Mouse (Mus musculus): ENCODE measurements around the gene B3gnt3. TPM values are rescaled to one million over a fixed set of nuclear protein-coding genes. Genes with fewer than 3 reads are reported as not detected.
A peak's percentile ranks its signal among the peaks of the same experiment; 100 is the strongest.

Gene B3gnt3
- total and polyA plus RNA-seq, 2 experiments from 2014 or later: 0.24 to 0.44 TPM

- no peak for DNase-seq
- 6% methylated on average over 24 of the region's 24 CpGs for WGBS
- Histone ChIP-seq H3K27me3 (ENCODE audit: insufficient read depth, low read length) (0 out of 2 replicates have a peak, but pooled peaks cover 4% of the 10 kb centered on the region), H3K9ac (no peak overlapping the region), H3K4me1 (ENCODE audit: insufficient read depth) (no peaks in the 10 kb centered on the region), H3K4me3 (ENCODE audit: low read depth, low read length) (no peak overlapping the region), H3K27ac (ENCODE audit: low read depth, low read length) (no peak overlapping the region), H3K9me3 (ENCODE audit: low read length) (no peaks in the 10 kb centered on the region), H3K4me2 (ENCODE audit: low read depth) (peak overlapping the region; percentile 10; the same call in 1 of the 2 replicates), H3K36me3 (ENCODE audit: insufficient read depth) (peaks cover 66% of the 10 kb centered on the region)
- 0 out of 2 replicates have a peak, but pooled peaks have one; percentile 10 for ATAC-seq
- TF ChIP-seq CTCF (IDR thresholded peaks at IDR 0.05; ENCODE audit: low read depth): no peak
Measured at GRCm38 (mm10) chr8:71654600-71654999, 47.0 kb downstream of the B3gnt3 start.

DNA sequence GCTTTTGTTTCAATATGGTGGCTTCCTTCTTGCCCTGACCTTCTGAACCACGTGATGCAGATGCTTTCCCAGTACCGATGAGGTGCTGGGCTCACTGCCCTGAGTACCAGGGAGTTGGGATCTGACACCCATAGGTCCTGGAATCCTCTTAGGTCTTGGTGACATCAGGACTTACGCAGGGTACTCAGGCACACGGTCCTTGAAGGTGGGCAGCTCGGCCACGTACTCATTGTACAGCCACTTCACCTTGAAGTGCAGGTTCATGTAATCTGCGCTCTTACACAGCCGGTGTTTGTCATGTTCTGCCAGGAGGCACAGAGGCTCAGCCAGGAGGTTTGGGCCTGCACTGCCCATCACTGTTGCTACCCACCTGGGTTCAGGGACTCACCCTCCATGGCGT is 56.1 kb downstream of the B3gnt3 start:
- WGBS: 81% methylated on average over 9 of the region's 9 CpGs
- H3K36me3 ChIP-seq (ENCODE audit: insufficient read depth): peaks cover 75% of the 10 kb centered on the region
- H3K4me2 ChIP-seq (ENCODE audit: low read depth): no peak overlapping the region
- no peak overlapping the region for H3K9ac ChIP-seq
- H3K27me3 ChIP-seq (ENCODE audit: insufficient read depth, low read length): no peaks in the 10 kb centered on the region
- no peak for ATAC-seq
- no peak overlapping the region for H3K4me3 ChIP-seq (ENCODE audit: low read depth, low read length)
- no peak for DNase-seq
- H3K4me1 ChIP-seq (ENCODE audit: insufficient read depth): no peaks in the 10 kb centered on the region
- no peak overlapping the region for H3K27ac ChIP-seq (ENCODE audit: low read depth, low read length)
- H3K9me3 ChIP-seq (ENCODE audit: low read length): no peaks in the 10 kb centered on the region
- no peak for TF ChIP-seq CTCF (IDR thresholded peaks at IDR 0.05; ENCODE audit: low read depth)

Other genes starting within 250 kb of the B3gnt3 start
- 187 and 210 TPM in 2 replicates for gene Abhd8, start 238.1 kb downstream of the B3gnt3 start, total RNA-seq (2014; rRNA removed)
- gene Abhd8, start 238.1 kb downstream of the B3gnt3 start, polyA plus RNA-seq (2015; fragmentation: Nextera tagmentation; extraction: Ambion mirVana): 168 and 169 TPM in 2 replicates
- gene Mrpl34, start 236.8 kb downstream of the B3gnt3 start, total RNA-seq (2014; rRNA removed): 75.0 and 80.5 TPM in 2 replicates
- gene Mrpl34, start 236.8 kb downstream of the B3gnt3 start, polyA plus RNA-seq (2015; fragmentation: Nextera tagmentation; extraction: Ambion mirVana): 145 and 184 TPM in 2 replicates
- gene Dda1, start 232.6 kb downstream of the B3gnt3 start, total RNA-seq (2014; rRNA removed): 179 and 184 TPM in 2 replicates
- gene Dda1, start 232.6 kb downstream of the B3gnt3 start, polyA plus RNA-seq (2015; fragmentation: Nextera tagmentation; extraction: Ambion mirVana): 274 and 283 TPM in 2 replicates
- 76.5 and 82.2 TPM in 2 replicates for gene Ano8, start 215.8 kb downstream of the B3gnt3 start, total RNA-seq (2014; rRNA removed)
- 5.9 and 7.7 TPM in 2 replicates for gene Ano8, start 215.8 kb downstream of the B3gnt3 start, polyA plus RNA-seq (2015; fragmentation: Nextera tagmentation; extraction: Ambion mirVana)
- 23.6 and 33.6 TPM in 2 replicates for gene Gtpbp3, start 213.7 kb downstream of the B3gnt3 start, total RNA-seq (2014; rRNA removed)
- gene Gtpbp3, start 213.7 kb downstream of the B3gnt3 start, polyA plus RNA-seq (2015; fragmentation: Nextera tagmentation; extraction: Ambion mirVana): 6.9 and 9.4 TPM in 2 replicates
- gene Plvap, start 190.0 kb downstream of the B3gnt3 start, total RNA-seq (2014; rRNA removed): 2.2 and 4.0 TPM in 2 replicates
- gene Plvap, start 190.0 kb downstream of the B3gnt3 start, polyA plus RNA-seq (2015; fragmentation: Nextera tagmentation; extraction: Ambion mirVana): 6.9 and 8.7 TPM in 2 replicates
- gene Ccdc194, start 176.1 kb downstream of the B3gnt3 start, total RNA-seq (2014; rRNA removed): 0.48 TPM in 1 of 2 replicates, not detected in the other
- gene Ccdc194, start 176.1 kb downstream of the B3gnt3 start, polyA plus RNA-seq (2015; fragmentation: Nextera tagmentation; extraction: Ambion mirVana): 0.08 and 0.16 TPM in 2 replicates
- gene Bst2, start 164.3 kb downstream of the B3gnt3 start, total RNA-seq (2014; rRNA removed): 10.1 and 17.8 TPM in 2 replicates
- 19.3 and 21.0 TPM in 2 replicates for gene Bst2, start 164.3 kb downstream of the B3gnt3 start, polyA plus RNA-seq (2015; fragmentation: Nextera tagmentation; extraction: Ambion mirVana)
- 70.5 and 81.7 TPM in 2 replicates for gene Mvb12a, start 158.9 kb downstream of the B3gnt3 start, total RNA-seq (2014; rRNA removed)
- gene Mvb12a, start 158.9 kb downstream of the B3gnt3 start, polyA plus RNA-seq (2015; fragmentation: Nextera tagmentation; extraction: Ambion mirVana): 73.4 and 87.4 TPM in 2 replicates
- gene Tmem221, start 142.9 kb downstream of the B3gnt3 start, total RNA-seq (2014; rRNA removed): 0.08 TPM in 1 of 2 replicates, not detected in the other
- gene Tmem221, start 142.9 kb downstream of the B3gnt3 start, polyA plus RNA-seq (2015; fragmentation: Nextera tagmentation; extraction: Ambion mirVana): 0.16 and 0.18 TPM in 2 replicates
- gene Nxnl1, start 135.2 kb downstream of the B3gnt3 start, total RNA-seq (2014; rRNA removed): 0.08 TPM in 1 of 2 replicates, not detected in the other
- gene Nxnl1, start 135.2 kb downstream of the B3gnt3 start, polyA plus RNA-seq (2015; fragmentation: Nextera tagmentation; extraction: Ambion mirVana): not detected in 2 replicates
- 106 and 133 TPM in 2 replicates for gene Slc27a1, start 132.9 kb downstream of the B3gnt3 start, total RNA-seq (2014; rRNA removed)
- 74.8 and 102 TPM in 2 replicates for gene Slc27a1, start 132.9 kb downstream of the B3gnt3 start, polyA plus RNA-seq (2015; fragmentation: Nextera tagmentation; extraction: Ambion mirVana)
- gene Pgls, start 109.6 kb downstream of the B3gnt3 start, total RNA-seq (2014; rRNA removed): 248 and 264 TPM in 2 replicates
- gene Pgls, start 109.6 kb downstream of the B3gnt3 start, polyA plus RNA-seq (2015; fragmentation: Nextera tagmentation; extraction: Ambion mirVana): 262 and 318 TPM in 2 replicates
- gene Fam129c, start 104.1 kb downstream of the B3gnt3 start, total RNA-seq (2014; rRNA removed): 3.4 and 11.1 TPM in 2 replicates
- gene Fam129c, start 104.1 kb downstream of the B3gnt3 start, polyA plus RNA-seq (2015; fragmentation: Nextera tagmentation; extraction: Ambion mirVana): 2.0 and 2.8 TPM in 2 replicates
- gene Colgalt1, start 90.8 kb downstream of the B3gnt3 start, total RNA-seq (2014; rRNA removed): 84.3 and 85.6 TPM in 2 replicates
- gene Colgalt1, start 90.8 kb downstream of the B3gnt3 start, polyA plus RNA-seq (2015; fragmentation: Nextera tagmentation; extraction: Ambion mirVana): 58.4 and 59.6 TPM in 2 replicates
- gene Unc13a, start 30.0 kb downstream of the B3gnt3 start, total RNA-seq (2014; rRNA removed): 84.8 and 89.2 TPM in 2 replicates
- 14.2 and 18.8 TPM in 2 replicates for gene Unc13a, start 30.0 kb downstream of the B3gnt3 start, polyA plus RNA-seq (2015; fragmentation: Nextera tagmentation; extraction: Ambion mirVana)
- gene Jak3, start 25.5 kb downstream of the B3gnt3 start, total RNA-seq (2014; rRNA removed): 5.2 and 7.3 TPM in 2 replicates
- gene Jak3, start 25.5 kb downstream of the B3gnt3 start, polyA plus RNA-seq (2015; fragmentation: Nextera tagmentation; extraction: Ambion mirVana): 2.8 and 4.4 TPM in 2 replicates
- 1.6 and 1.8 TPM in 2 replicates for gene Insl3, start 12.6 kb downstream of the B3gnt3 start, total RNA-seq (2014; rRNA removed)
- 0.36 and 1.4 TPM in 2 replicates for gene Insl3, start 12.6 kb downstream of the B3gnt3 start, polyA plus RNA-seq (2015; fragmentation: Nextera tagmentation; extraction: Ambion mirVana)
- gene Fcho1, start 23.9 kb upstream of the B3gnt3 start, total RNA-seq (2014; rRNA removed): 97.2 and 101 TPM in 2 replicates
- gene Fcho1, start 23.9 kb upstream of the B3gnt3 start, polyA plus RNA-seq (2015; fragmentation: Nextera tagmentation; extraction: Ambion mirVana): 62.4 and 68.7 TPM in 2 replicates
- gene Zfp709, start 180.2 kb upstream of the B3gnt3 start, total RNA-seq (2014; rRNA removed): 11.2 and 11.9 TPM in 2 replicates
- 5.1 and 5.2 TPM in 2 replicates for gene Zfp709, start 180.2 kb upstream of the B3gnt3 start, polyA plus RNA-seq (2015; fragmentation: Nextera tagmentation; extraction: Ambion mirVana)
- gene Zfp882, start 206.8 kb upstream of the B3gnt3 start, total RNA-seq (2014; rRNA removed): 18.5 and 21.1 TPM in 2 replicates
- gene Zfp882, start 206.8 kb upstream of the B3gnt3 start, polyA plus RNA-seq (2015; fragmentation: Nextera tagmentation; extraction: Ambion mirVana): 4.4 and 7.8 TPM in 2 replicates
- gene Zfp617, start 206.8 kb upstream of the B3gnt3 start, total RNA-seq (2014; rRNA removed): 33.3 and 34.4 TPM in 2 replicates
- gene Zfp617, start 206.8 kb upstream of the B3gnt3 start, polyA plus RNA-seq (2015; fragmentation: Nextera tagmentation; extraction: Ambion mirVana): 11.5 and 19.5 TPM in 2 replicates
- 28.8 and 29.4 TPM in 2 replicates for gene Zfp961, start 249.2 kb upstream of the B3gnt3 start, total RNA-seq (2014; rRNA removed)
- gene Zfp961, start 249.2 kb upstream of the B3gnt3 start, polyA plus RNA-seq (2015; fragmentation: Nextera tagmentation; extraction: Ambion mirVana): 11.1 and 14.5 TPM in 2 replicates

All from forebrain, postnatal 0 days (tissue).